ENCODE assay signal across 8 mouse cellular contexts in the genomic region with DNA sequence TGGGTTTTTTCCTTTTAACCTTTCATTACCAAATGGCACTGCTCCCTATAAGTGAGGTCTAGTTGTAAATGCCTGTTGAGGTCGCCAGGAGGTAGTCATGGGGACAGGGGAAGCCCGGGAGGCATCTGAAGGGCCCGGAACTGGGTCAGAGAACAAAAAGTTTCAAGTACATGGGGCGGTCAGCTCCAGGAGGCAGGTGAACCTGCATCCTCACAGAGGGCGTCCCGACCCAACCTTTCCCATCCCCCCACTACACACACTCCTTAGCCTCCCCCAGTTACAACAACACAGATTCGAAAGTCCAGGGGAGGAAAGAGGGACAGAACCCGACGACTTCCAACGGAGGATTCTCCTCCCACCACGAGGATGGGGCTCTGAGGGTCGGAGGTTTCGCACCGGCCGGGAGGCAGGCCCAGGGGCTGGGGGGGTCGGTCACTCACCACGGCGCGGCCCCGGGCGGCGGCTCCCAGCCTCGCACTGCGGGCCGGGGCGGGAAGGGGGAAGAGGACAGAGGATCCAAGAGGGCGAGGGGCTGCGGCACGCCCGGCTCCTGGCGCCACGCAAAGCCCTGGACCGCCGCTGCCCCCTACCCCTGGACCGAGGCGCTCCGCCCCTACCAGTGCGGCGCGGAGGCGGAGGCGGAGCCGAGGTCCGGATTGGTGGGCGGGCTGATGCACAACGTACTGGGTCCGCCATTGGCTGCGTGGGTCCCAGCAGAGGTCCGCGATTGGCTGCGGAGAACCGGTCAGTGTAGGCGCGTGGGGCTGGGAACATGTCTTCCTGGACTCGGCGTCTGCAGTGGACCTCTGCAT. TPM values are rescaled to one million over a fixed set of nuclear protein-coding genes. Genes with fewer than 3 reads are reported as not detected.
A peak's percentile ranks its signal among the peaks of the same experiment; 100 is the strongest.
DNase-seq lines count a peak whose midpoint lies in the region; ATAC-seq lines count a peak whose summit lies in the region.

No protein-coding gene starts in this region.

- WGBS in intestine, embryonic 15.5 days = under 1% methylated on average over 55 of the region's 56 CpGs

- peak overlapping the region; percentile 74 for H3K27ac ChIP-seq in intestine, embryonic 15.5 days

- H3K4me1 ChIP-seq in intestine, embryonic 15.5 days (replicated peaks) = no peaks in the 10 kb centered on the region

- intact Hi-C loops in gastrocnemius, postnatal 36 days (cut with DNase I) = loop anchor here (1.0 to 5.0 kb wide), 2 partner anchors 13 to 76 kb away; no protein-coding TSS in a partner anchor
- intact Hi-C loops in left cerebral cortex, postnatal 14 days (cut with DNase I) = no loop called here

- no peaks in the 10 kb centered on the region for H3K36me3 ChIP-seq in intestine, embryonic 15.5 days

- peak overlapping the region; percentile 98 for H3K9ac ChIP-seq in intestine, embryonic 15.5 days

- H3K4me2 ChIP-seq in intestine, embryonic 15.5 days (replicated peaks) = peak overlapping the region; percentile 69

- H3K4me3 ChIP-seq in intestine, embryonic 15.5 days (replicated peaks) = peak overlapping the region; percentile 100

- H3K27me3 ChIP-seq in intestine, embryonic 15.5 days (replicated peaks) = no peaks in the 10 kb centered on the region

- peak; percentile 90 for DNase-seq in adrenal gland, adult 8-10 months
- DNase-seq in embryo, embryonic 9.5 days (ENCODE audit: extremely low spot score) = peak; percentile 96
- peak; percentile 87 to 90 for DNase-seq in gastrocnemius, postnatal 36 days
- DNase-seq in left cerebral cortex, postnatal 14 days (ENCODE audit: low spot score in 2 of 2) = peak; percentile 91 to 93
- peak; percentile 92 for DNase-seq in right cerebral cortex, postnatal 14 days
- DNase-seq in urinary bladder, postnatal 25 days (ENCODE audit: low spot score) = peak; percentile 83

- ATAC-seq in intestine, embryonic 15.5 days = peak; percentile 100
- peak; percentile 95 for ATAC-seq in megakaryocyte-erythroid progenitor cell, adult 5-6 weeks (replicated peaks; ENCODE audit: low FRiP score, low TSS enrichment, poor library complexity, severe bottlenecking)

- no peaks in the 10 kb centered on the region for H3K9me3 ChIP-seq in intestine, embryonic 15.5 days

RNA-seq across cellular contexts. Expression of gene Homez, which starts 7.1 kb away (rescaled TPM):
- 10 to 100 TPM; 18.7 to 29.2 (median 21.7) TPM for total RNA-seq in adrenal gland, adult 8-10 months (2022)
- 1 to 10 TPM; 2.6 to 4.0 TPM for total RNA-seq in gastrocnemius, postnatal 36 days (2021)
- 6.2 and 6.9 TPM in 2 replicates for polyA plus RNA-seq in intestine, embryonic 15.5 days (2015; fragmentation: Nextera tagmentation; extraction: Ambion mirVana)
- 10 to 100 TPM; 11.5 to 16.7 TPM for total RNA-seq in left cerebral cortex, postnatal 14 days (2021)
- 1.2 and 16.1 TPM in 2 replicates for total RNA-seq in megakaryocyte-erythroid progenitor cell, adult 5-6 weeks (2014; fragmentation: Nextera tagmentation)
- 1.5 and 6.1 TPM in 2 replicates for total RNA-seq in megakaryocyte-erythroid progenitor cell, adult 5-6 weeks (2017)

RNA-seq across cellular contexts. Expression of gene Ppp1r3e, which starts 13.6 kb away (rescaled TPM):
- total RNA-seq in adrenal gland, adult 8-10 months (2022) = 10 to 100 TPM; 18.5 to 26.6 (median 21.6) TPM
- 1 to 10 TPM; 2.9 to 3.0 TPM for total RNA-seq in gastrocnemius, postnatal 36 days (2021)
- polyA plus RNA-seq in intestine, embryonic 15.5 days (2015; fragmentation: Nextera tagmentation; extraction: Ambion mirVana) = 2.3 TPM in 2 replicates
- total RNA-seq in left cerebral cortex, postnatal 14 days (2021) = 10 to 100 TPM; 18.2 to 19.1 TPM
- 15.9 and 16.7 TPM in 2 replicates for total RNA-seq in megakaryocyte-erythroid progenitor cell, adult 5-6 weeks (2014; fragmentation: Nextera tagmentation)
- 1.6 and 2.5 TPM in 2 replicates for total RNA-seq in megakaryocyte-erythroid progenitor cell, adult 5-6 weeks (2017)

RNA-seq across cellular contexts. Expression of gene Bcl2l2, which starts 19.5 kb away (rescaled TPM):
- 10 to 100 TPM; 62.9 to 88.0 (median 73.9) TPM for total RNA-seq in adrenal gland, adult 8-10 months (2022)
- total RNA-seq in gastrocnemius, postnatal 36 days (2021) = 10 to 100 TPM; 20.9 to 25.9 TPM
- 3.6 and 4.7 TPM in 2 replicates for polyA plus RNA-seq in intestine, embryonic 15.5 days (2015; fragmentation: Nextera tagmentation; extraction: Ambion mirVana)
- total RNA-seq in left cerebral cortex, postnatal 14 days (2021) = 100 to 1,000 TPM; 104 to 105 TPM
- total RNA-seq in megakaryocyte-erythroid progenitor cell, adult 5-6 weeks (2014; fragmentation: Nextera tagmentation) = 7.3 and 9.4 TPM in 2 replicates
- total RNA-seq in megakaryocyte-erythroid progenitor cell, adult 5-6 weeks (2017) = 3.3 and 7.5 TPM in 2 replicates

RNA-seq across cellular contexts. Expression of gene Gm20521, which starts 19.5 kb away (rescaled TPM):
- total RNA-seq in adrenal gland, adult 8-10 months (2022) = 1 to 10 TPM in 3 of 4 experiments, under 1 TPM in 1; 0.99 to 9.0 (median 4.4) TPM
- not detected for total RNA-seq in gastrocnemius, postnatal 36 days (2021)
- polyA plus RNA-seq in intestine, embryonic 15.5 days (2015; fragmentation: Nextera tagmentation; extraction: Ambion mirVana) = 0.34 and 0.35 TPM in 2 replicates
- 1 to 10 TPM in 1 of 2 experiments, under 1 TPM in 1; 0.40 to 2.1 TPM for total RNA-seq in left cerebral cortex, postnatal 14 days (2021)
- 1.4 TPM in 1 of 2 replicates, not detected in the other for total RNA-seq in megakaryocyte-erythroid progenitor cell, adult 5-6 weeks (2014; fragmentation: Nextera tagmentation)
- total RNA-seq in megakaryocyte-erythroid progenitor cell, adult 5-6 weeks (2017) = not detected in 2 replicates

RNA-seq across cellular contexts. Expression of gene Pabpn1, which starts 28.6 kb away (rescaled TPM):
- total RNA-seq in adrenal gland, adult 8-10 months (2022) = 100 to 1,000 TPM; 157 to 316 (median 238) TPM
- 10 to 100 TPM; 51.0 to 53.2 TPM for total RNA-seq in gastrocnemius, postnatal 36 days (2021)
- polyA plus RNA-seq in intestine, embryonic 15.5 days (2015; fragmentation: Nextera tagmentation; extraction: Ambion mirVana) = 108 and 119 TPM in 2 replicates
- 100 to 1,000 TPM; 233 to 257 TPM for total RNA-seq in left cerebral cortex, postnatal 14 days (2021)
- total RNA-seq in megakaryocyte-erythroid progenitor cell, adult 5-6 weeks (2014; fragmentation: Nextera tagmentation) = 240 and 264 TPM in 2 replicates
- 332 and 476 TPM in 2 replicates for total RNA-seq in megakaryocyte-erythroid progenitor cell, adult 5-6 weeks (2017)

Comparison
In these comparisons a context has a peak if more than half of its experiments do, and no peak if none do; other contexts are left out.
1. Peak in every context shown above with its lines: DNase-seq, ATAC-seq, H3K4me3 ChIP-seq and H3K27ac ChIP-seq.